Mouse (Mus musculus) forebrain, postnatal 0 days (tissue): Measurements from ENCODE around the gene Gmppb. TPM values are rescaled to one million over a fixed set of nuclear protein-coding genes. Genes with fewer than 3 reads are reported as not detected.

Source experiments
- ATAC-seq: fragments of 200-750 bp; cut with Nextera tagmentation; 2 replicates; pipeline ENCODE4 v1.8.0; 2017; ENCODE audit warnings: mild to moderate bottlenecking, moderate library complexity
- DNase-seq: peaks from one replicate; pipeline ENCODE4 v3.0.0-alpha.2; 2015
- H3K27ac ChIP-seq: fragments of 300-500 bp; sonication (generic); 2 replicates; pipeline ENCODE4 v1.5.1; 2014; ENCODE audit warnings: low read depth, mild to moderate bottlenecking, antibody characterized with exemption, low read length, moderate library complexity, mixed read lengths
- H3K27me3 ChIP-seq: fragments of 300-500 bp; sonication (generic); 2 replicates; pipeline ENCODE4 v1.6.1; 2014; ENCODE audit warnings: mild to moderate bottlenecking, low read length, mixed read lengths; ENCODE audit not compliant: insufficient read depth
- H3K36me3 ChIP-seq: fragments of 300-500 bp; sonication (generic); 2 replicates; pipeline ENCODE4 v1.6.1; 2014; ENCODE audit warnings: mild to moderate bottlenecking, moderate library complexity; ENCODE audit not compliant: insufficient read depth
- H3K4me1 ChIP-seq: fragments of 300-500 bp; sonication (generic); 2 replicates; pipeline ENCODE4 v1.6.1; 2014; ENCODE audit warnings: antibody characterized with exemption; ENCODE audit not compliant: insufficient read depth
- H3K4me2 ChIP-seq: fragments of 300-500 bp; sonication (generic); 2 replicates; pipeline ENCODE4 v1.6.1; 2014; ENCODE audit warnings: low read depth, mild to moderate bottlenecking, moderate library complexity
- H3K4me3 ChIP-seq: fragments of 300-500 bp; sonication (generic); 2 replicates; pipeline ENCODE4 v1.5.1; 2014; ENCODE audit warnings: low read depth, low read length, mixed read lengths
- H3K9ac ChIP-seq: fragments of 300-500 bp; sonication (generic); 2 replicates; pipeline ENCODE4 v1.6.1; 2014; ENCODE audit warnings: mild to moderate bottlenecking
- H3K9me3 ChIP-seq: fragments of 300-500 bp; sonication (generic); 2 replicates; pipeline ENCODE4 v1.6.1; 2016; ENCODE audit warnings: low read length
- CTCF ChIP-seq: sonication (generic); IDR thresholded peaks from 2 replicates; pipeline ENCODE4 v1.5.1; 2016; ENCODE audit warnings: antibody characterized with exemption, control low read depth, low read depth
- WGBS: fragments of 180-500 bp; shearing (Covaris S2); extraction: QIAGEN DNeasy Blood & Tissue Kit; methylation state at CpG from one replicate; pipeline ENCODE4 v1.1.7; 2014; 5-methylcytosine and 5-hydroxymethylcytosine counted together
- polyA plus RNA-seq: library from polyadenylated mRNA; unstranded; fragments of >200 nt; fragmentation: Nextera tagmentation; extraction: Ambion mirVana; gene quantifications from 2 replicates; pipeline ENCODE4 v1.2.1, GENCODE M21; 2015
- total RNA-seq: library from RNA; depleted of rRNA; stranded (reverse); fragments of >200 nt; gene quantifications from 2 replicates; pipeline ENCODE4 v1.2.3, GENCODE M21; 2014

Gmppb gene
- total and polyA plus RNA-seq, 2 experiments from 2014 or later = 16.0 to 18.6 TPM

DNA sequence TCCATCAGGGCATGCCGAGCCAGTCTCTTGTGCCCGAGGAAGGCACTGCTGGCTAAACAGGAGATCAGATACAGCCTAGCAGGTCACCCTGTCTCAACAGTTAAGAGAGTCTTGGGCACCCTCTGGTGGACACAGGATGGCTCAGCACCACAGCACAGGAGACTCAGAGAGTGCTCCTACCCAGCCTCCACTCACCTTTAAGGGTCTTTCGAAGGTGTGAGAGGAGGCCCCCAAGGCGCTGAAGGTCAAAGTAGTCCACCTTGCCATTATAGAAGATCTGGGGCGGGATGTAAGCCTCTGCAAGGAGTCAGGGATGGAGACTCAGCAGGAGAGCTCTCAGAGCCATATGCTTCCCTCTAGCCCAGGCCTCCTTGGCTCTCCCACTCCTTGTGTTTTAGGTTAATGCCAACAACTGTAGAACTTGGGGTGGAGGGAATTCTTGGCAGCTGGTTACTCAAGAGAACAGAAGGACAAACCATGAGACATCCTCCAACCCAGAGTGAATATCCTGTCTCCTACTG, 16.5 kb downstream of the Gmppb start:
- WGBS = 46% methylated on average over 5 of the region's 5 CpGs
- H3K27me3 ChIP-seq = no peaks in the 10 kb centered on the region
- DNase-seq (peak; percentile 62), ATAC-seq (peak; percentile 79)
- H3K27ac ChIP-seq = no peak overlapping the region
- no peaks in the 10 kb centered on the region for H3K9me3 ChIP-seq
- H3K9ac ChIP-seq = no peak overlapping the region
- H3K4me3 ChIP-seq = no peak overlapping the region
- peaks cover 48% of the 10 kb centered on the region for H3K36me3 ChIP-seq
- no peaks in the 10 kb centered on the region for H3K4me1 ChIP-seq
- no peak overlapping the region for H3K4me2 ChIP-seq
- peak; percentile 76 for TF ChIP-seq CTCF

DNA sequence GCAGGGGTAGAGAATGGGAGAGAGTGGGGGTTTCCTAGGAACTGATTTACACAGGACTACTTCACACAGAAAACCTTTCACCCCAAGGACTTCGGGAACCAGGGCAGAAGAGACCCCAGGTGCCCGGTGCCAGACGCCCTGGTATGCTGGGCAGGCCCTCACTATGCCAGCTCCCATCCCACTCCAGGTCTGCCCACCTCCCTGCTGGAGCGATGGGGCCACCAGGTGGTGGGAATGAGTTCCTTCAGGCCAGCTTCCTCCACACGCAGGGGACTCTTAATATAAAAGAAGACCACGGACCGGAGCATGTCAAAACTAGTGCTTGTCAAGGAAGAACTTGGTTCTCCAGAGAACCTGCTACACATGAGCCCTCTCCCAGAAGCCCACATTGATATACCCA, 18.2 kb downstream of the Gmppb start:
- no peak overlapping the region for H3K4me3 ChIP-seq
- no peaks in the 10 kb centered on the region for H3K9me3 ChIP-seq
- H3K9ac ChIP-seq = no peak overlapping the region
- no peak overlapping the region for H3K4me2 ChIP-seq
- no peak for TF ChIP-seq CTCF
- no peaks in the 10 kb centered on the region for H3K4me1 ChIP-seq
- WGBS = 77% methylated on average over 7 of the region's 7 CpGs
- no peaks in the 10 kb centered on the region for H3K27me3 ChIP-seq
- H3K27ac ChIP-seq = no peak overlapping the region
- ATAC-seq (no peak), DNase-seq (no peak)
- H3K36me3 ChIP-seq = peaks cover 45% of the 10 kb centered on the region

DNA sequence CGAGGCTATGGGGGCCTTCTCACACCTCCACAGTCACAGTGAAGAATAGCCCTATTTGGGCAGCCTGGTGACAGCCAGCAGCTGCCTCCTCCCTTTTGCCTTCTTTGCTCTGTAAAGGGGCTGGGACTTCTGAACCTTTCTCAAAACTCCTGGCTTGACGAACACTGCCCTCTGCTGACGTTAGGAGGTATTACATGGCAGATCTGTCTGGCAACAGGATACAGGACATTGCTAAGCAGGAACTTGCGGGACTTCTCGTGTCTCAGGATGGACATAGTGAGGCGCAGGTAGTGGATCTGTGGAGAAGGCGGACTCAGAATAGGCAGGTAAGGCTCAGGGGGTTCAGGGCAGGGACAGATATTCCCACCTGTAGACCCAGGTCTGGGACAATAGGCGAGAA, 18.9 kb downstream of the Gmppb start:
- H3K27ac ChIP-seq = no peak overlapping the region
- H3K9me3 ChIP-seq = no peaks in the 10 kb centered on the region
- peaks cover 38% of the 10 kb centered on the region for H3K36me3 ChIP-seq
- ATAC-seq (peak; percentile 44), DNase-seq (peak; percentile 92)
- no peaks in the 10 kb centered on the region for H3K27me3 ChIP-seq
- no peak overlapping the region for H3K4me2 ChIP-seq
- TF ChIP-seq CTCF = peak; percentile 96
- no peak overlapping the region for H3K4me3 ChIP-seq
- no peak overlapping the region for H3K9ac ChIP-seq
- H3K4me1 ChIP-seq = no peaks in the 10 kb centered on the region
- WGBS = 17% methylated on average over 8 of the region's 8 CpGs

DNA sequence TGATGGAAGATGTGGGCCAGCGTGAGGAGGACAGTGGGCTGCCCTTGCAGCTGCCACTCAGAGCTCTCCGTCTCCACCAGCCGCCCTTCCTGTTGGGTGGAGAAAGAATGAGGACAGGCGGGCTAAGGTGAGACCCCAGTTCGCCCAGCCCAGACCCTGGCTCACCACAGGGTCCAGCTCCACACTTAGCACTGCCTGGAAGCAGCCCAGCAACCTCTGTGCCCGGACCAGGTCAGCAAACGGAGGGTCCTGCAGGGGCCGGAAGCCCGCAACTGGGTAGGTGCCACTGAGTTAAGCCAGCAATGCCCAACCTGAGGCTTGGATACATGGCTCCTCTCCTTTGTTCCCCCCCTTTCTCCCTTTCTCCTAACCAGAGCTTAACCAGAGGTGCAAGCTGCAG, 20.0 kb downstream of the Gmppb start:
- Histone ChIP-seq H3K4me1 (no peaks in the 10 kb centered on the region), H3K4me2 (no peak overlapping the region), H3K9ac (no peak overlapping the region), H3K36me3 (peaks cover 28% of the 10 kb centered on the region), H3K27me3 (no peaks in the 10 kb centered on the region), H3K4me3 (no peak overlapping the region), H3K9me3 (no peaks in the 10 kb centered on the region), H3K27ac (no peak overlapping the region)
- WGBS = 86% methylated on average over 9 of the region's 9 CpGs
- ATAC-seq (no peak), DNase-seq (no peak)
- TF ChIP-seq CTCF = no peak

DNA sequence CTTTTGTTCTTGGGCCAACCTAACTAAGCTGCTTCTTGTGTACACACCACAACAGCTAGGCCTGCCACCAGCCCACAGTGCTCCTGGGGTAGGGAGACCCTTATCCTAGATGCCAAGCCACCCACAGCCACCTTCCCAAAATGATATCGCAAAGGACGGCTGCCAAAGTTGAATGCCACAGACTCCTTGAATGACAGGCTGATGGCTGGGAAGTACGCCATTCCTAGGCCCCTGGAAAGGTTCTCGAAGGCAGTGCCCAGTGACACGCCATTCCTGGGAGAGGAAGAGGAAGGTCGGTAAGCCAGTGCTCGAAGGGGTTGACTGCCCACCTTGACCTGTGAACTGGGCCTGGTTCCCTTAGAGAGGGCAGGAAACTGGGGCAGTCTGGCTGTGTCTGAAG, 20.5 kb downstream of the Gmppb start:
- H3K4me2 ChIP-seq = no peak overlapping the region
- no peak overlapping the region for H3K27ac ChIP-seq
- no peak overlapping the region for H3K9ac ChIP-seq
- no peaks in the 10 kb centered on the region for H3K9me3 ChIP-seq
- H3K4me3 ChIP-seq = no peak overlapping the region
- DNase-seq (no peak), ATAC-seq (no peak)
- TF ChIP-seq CTCF = no peak
- H3K27me3 ChIP-seq = no peaks in the 10 kb centered on the region
- peaks cover 23% of the 10 kb centered on the region for H3K36me3 ChIP-seq
- no peaks in the 10 kb centered on the region for H3K4me1 ChIP-seq
- WGBS = 90% methylated on average over 7 of the region's 7 CpGs

- 91% methylated on average over 4 of the region's 4 CpGs for WGBS
- Histone ChIP-seq H3K4me2 (no peak overlapping the region), H3K9ac (no peak overlapping the region), H3K4me1 (no peaks in the 10 kb centered on the region), H3K9me3 (no peaks in the 10 kb centered on the region), H3K4me3 (no peak overlapping the region), H3K36me3 (peaks cover 23% of the 10 kb centered on the region), H3K27ac (no peak overlapping the region), H3K27me3 (no peaks in the 10 kb centered on the region)
- no peak for DNase-seq
- TF ChIP-seq CTCF = no peak
- no peak for ATAC-seq
These were observed 22.8 kb downstream of the Gmppb start for GRCm38 (mm10) chr9:108071801-108072200.

DNA sequence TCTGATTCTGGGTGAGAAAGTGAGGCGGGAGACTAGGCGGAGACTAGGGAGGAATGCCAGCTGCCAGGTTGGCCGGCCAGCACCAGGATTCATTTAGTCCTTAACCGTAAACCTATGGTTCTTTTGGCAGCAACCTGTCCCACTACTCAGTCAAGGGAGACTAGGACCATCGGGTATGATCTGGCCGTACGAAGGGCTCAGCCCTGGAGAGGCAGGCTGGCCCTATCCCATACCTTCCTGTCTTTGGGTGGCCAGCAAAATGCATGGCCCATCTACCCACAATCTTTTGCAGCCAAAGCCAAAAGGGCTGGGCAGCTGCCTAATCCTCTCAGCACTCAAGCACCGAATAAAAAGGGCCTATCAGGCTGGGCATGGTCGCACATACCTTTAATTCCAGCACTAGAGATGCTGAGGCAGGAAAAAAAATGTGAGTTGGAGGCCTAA, 23.5 kb downstream of the Gmppb start:
- WGBS = 57% methylated on average over 9 of the region's 9 CpGs
- H3K9ac ChIP-seq = no peak overlapping the region
- ATAC-seq = no peak

More for the DNA sequence above, 23.5 kb downstream of the Gmppb start:
- no peak for TF ChIP-seq CTCF
- no peak overlapping the region for H3K27ac ChIP-seq
- H3K4me2 ChIP-seq = no peak overlapping the region
- DNase-seq = no peak
- no peak overlapping the region for H3K4me3 ChIP-seq
- H3K36me3 ChIP-seq = peaks cover 23% of the 10 kb centered on the region
- no peaks in the 10 kb centered on the region for H3K4me1 ChIP-seq
- H3K9me3 ChIP-seq = no peaks in the 10 kb centered on the region
- no peaks in the 10 kb centered on the region for H3K27me3 ChIP-seq
